Mouse (Mus musculus) bone marrow, adult 2 months (tissue): ENCODE data around the gene Nprl2.

Experiments
- CTCF ChIP-seq: fragments of 200-500 bp; IDR thresholded peaks from 2 replicates; pipeline ENCODE4 v1.5.1; 2011; ENCODE audit warnings: low read length, control low read depth; ENCODE audit not compliant: control insufficient read depth, insufficient read depth
- POLR2A ChIP-seq: fragments of 200-500 bp; IDR thresholded peaks from 2 replicates; pipeline ENCODE4 v1.6.1; 2011; ENCODE audit warnings: low read depth, mild to moderate bottlenecking, control low read depth, low read length, borderline replicate concordance; ENCODE audit not compliant: control insufficient read depth

- no peak for TF ChIP-seq POLR2A
- no peak for TF ChIP-seq CTCF
Measured at GRCm38 (mm10) chr9:107571534-107572326, 29.7 kb downstream of the Nprl2 start.
